Mouse (Mus musculus): ENCODE data around the gene Gm11596. TPM values are rescaled to one million over a fixed set of nuclear protein-coding genes. Genes with fewer than 3 reads are reported as not detected.
A peak's percentile ranks its signal among the peaks of the same experiment; 100 is the strongest.
"Not testable (repeated sequence)": the region's sequence is repeated elsewhere in the genome, so short reads cannot be mapped to it uniquely, and the experiment has no call there.

Gene Gm11596
- not detected in 2 replicates for polyA plus RNA-seq (2014; fragmentation: Nextera tagmentation; extraction: Ambion mirVana)

GRCm38 (mm10) chr11:99793367-99793766, at the start of gene Gm11596:
Gm11596 (minus strand) TSS chr11:99793467.
- H3K9me3 ChIP-seq (replicated peaks; ENCODE audit: control insufficient read depth, low read length): no peaks in the 10 kb centered on the region
- H3K36me3 ChIP-seq (ENCODE audit: control insufficient read depth, insufficient read depth, low read length): no peaks in the 10 kb centered on the region
- no peaks in the 10 kb centered on the region for H3K4me1 ChIP-seq (ENCODE audit: control insufficient read depth, insufficient read depth, low read length)
- no peak within 1 kb of the TSS for H3K4me2 ChIP-seq (ENCODE audit: low read length)
- H3K27me3 ChIP-seq (replicated peaks; ENCODE audit: control insufficient read depth, insufficient read depth, low read length): no peaks in the 10 kb centered on the region
- H3K27ac ChIP-seq (ENCODE audit: low read depth, low read length): no peak within 1 kb of the TSS
- 89% methylated on average over 2 of the region's 2 CpGs for WGBS
- H3K4me3 ChIP-seq (ENCODE audit: low read depth, low read length): no peak within 1 kb of the TSS
- ATAC-seq (no peak), DNase-seq (ENCODE audit: low spot score) (no peak)
- no peak within 1 kb of the TSS for H3K9ac ChIP-seq (ENCODE audit: low read length)

DNA sequence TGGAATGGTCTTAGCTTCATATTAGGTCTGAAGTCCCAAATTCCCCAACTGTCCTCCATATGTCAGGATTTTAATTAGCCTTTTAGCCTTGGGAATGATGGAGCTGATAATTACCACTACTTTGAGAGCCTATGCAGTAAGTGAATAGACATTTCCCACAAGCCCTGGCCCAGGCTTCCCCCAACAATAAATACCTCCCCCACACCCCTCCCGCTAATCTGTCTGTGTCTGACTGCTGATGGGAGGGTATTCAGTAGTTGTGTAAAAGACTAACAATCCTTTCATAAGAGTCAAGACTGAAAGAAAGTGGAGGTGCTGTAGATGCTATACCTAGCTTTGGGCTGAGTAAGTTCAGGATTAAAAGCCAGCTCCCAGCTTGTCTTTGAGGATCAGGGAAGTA, 48.9 kb upstream of the Gm11596 start:
- Histone ChIP-seq H3K9me3 (replicated peaks; ENCODE audit: control insufficient read depth, low read length) (no peaks in the 10 kb centered on the region), H3K36me3 (ENCODE audit: control insufficient read depth, insufficient read depth, low read length) (no peaks in the 10 kb centered on the region), H3K27me3 (replicated peaks; ENCODE audit: control insufficient read depth, insufficient read depth, low read length) (no peaks in the 10 kb centered on the region), H3K4me2 (ENCODE audit: low read length) (no peak overlapping the region), H3K4me3 (ENCODE audit: low read depth, low read length) (no peak overlapping the region), H3K9ac (ENCODE audit: low read length) (no peak overlapping the region), H3K27ac (ENCODE audit: low read depth, low read length) (no peak overlapping the region), H3K4me1 (ENCODE audit: control insufficient read depth, insufficient read depth, low read length) (no peaks in the 10 kb centered on the region)
- WGBS: 12% methylated on average over 1 of the region's 1 CpGs
- DNase-seq (ENCODE audit: low spot score) (peak; percentile 1), ATAC-seq (no peak)

DNA sequence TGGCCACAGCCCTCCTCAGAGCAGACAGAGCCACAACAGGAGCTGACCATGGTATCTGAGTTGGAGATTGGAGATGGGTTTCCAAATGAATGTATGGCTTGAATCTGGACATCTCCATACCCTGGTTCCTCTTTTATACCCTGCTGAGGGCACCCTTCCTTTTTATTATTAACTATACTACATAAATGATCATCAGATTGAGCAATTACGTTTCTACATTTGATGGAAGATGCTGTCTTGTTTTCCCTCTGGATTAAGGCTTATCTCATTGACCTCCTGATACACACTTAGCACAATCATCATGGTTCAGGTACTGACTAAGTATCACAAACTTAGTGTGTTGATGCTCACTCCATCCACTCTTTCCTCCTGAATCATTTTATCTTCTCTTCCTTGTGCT, 44.7 kb upstream of the Gm11596 start, which contains the start of gene 2300003K06Rik:
Gene 2300003K06Rik (minus strand): TSS at position 101 of the 400 bp plus-strand sequence.
- 75% methylated on average over 1 of the region's 1 CpGs for WGBS
- ATAC-seq: no peak
- H3K36me3 ChIP-seq (ENCODE audit: control insufficient read depth, insufficient read depth, low read length): no peaks in the 10 kb centered on the region
- no peak within 1 kb of the TSS for H3K9ac ChIP-seq (ENCODE audit: low read length)
- H3K4me1 ChIP-seq (ENCODE audit: control insufficient read depth, insufficient read depth, low read length): no peaks in the 10 kb centered on the region
- no peak for DNase-seq (ENCODE audit: low spot score)
- no peaks in the 10 kb centered on the region for H3K27me3 ChIP-seq (replicated peaks; ENCODE audit: control insufficient read depth, insufficient read depth, low read length)
- no peak within 1 kb of the TSS for H3K4me3 ChIP-seq (ENCODE audit: low read depth, low read length)
- H3K9me3 ChIP-seq (replicated peaks; ENCODE audit: control insufficient read depth, low read length): no peaks in the 10 kb centered on the region
- no peak within 1 kb of the TSS for H3K27ac ChIP-seq (ENCODE audit: low read depth, low read length)
- no peak within 1 kb of the TSS for H3K4me2 ChIP-seq (ENCODE audit: low read length)

GRCm38 (mm10) chr11:99815566-99815965, 22.3 kb upstream of the Gm11596 start, which contains the start of gene Gm11564:
Gm11564 (minus strand) TSS chr11:99815666.
- not testable (repeated sequence) for H3K4me1 ChIP-seq (ENCODE audit: control insufficient read depth, insufficient read depth, low read length); H3K4me3 ChIP-seq (ENCODE audit: low read depth, low read length); H3K36me3 ChIP-seq (ENCODE audit: control insufficient read depth, insufficient read depth, low read length); H3K9me3 ChIP-seq (replicated peaks; ENCODE audit: control insufficient read depth, low read length); DNase-seq (ENCODE audit: low spot score); ATAC-seq; H3K9ac ChIP-seq (ENCODE audit: low read length); H3K4me2 ChIP-seq (ENCODE audit: low read length); H3K27ac ChIP-seq (ENCODE audit: low read depth, low read length); H3K27me3 ChIP-seq (replicated peaks; ENCODE audit: control insufficient read depth, insufficient read depth, low read length)
- 84% methylated on average over 2 of the region's 2 CpGs for WGBS

DNA sequence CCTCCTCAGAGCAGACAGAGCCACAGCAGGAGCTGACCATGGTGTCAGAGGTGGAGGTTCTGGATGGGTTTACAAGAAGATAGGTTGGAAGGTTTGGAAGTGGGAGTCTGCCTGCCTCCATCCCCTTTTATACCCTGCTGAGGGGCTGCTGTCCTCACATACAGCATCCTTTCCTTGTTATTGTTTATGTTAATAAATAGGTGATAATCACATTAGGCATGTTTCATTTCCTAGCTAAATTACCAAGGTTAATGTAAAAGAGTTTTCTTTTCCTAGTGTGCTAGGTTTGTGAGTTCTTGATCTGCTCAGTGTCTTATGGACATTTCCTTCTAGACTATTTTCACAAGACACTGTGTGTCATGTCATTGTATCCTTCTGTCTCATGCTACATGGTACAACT, 16.5 kb upstream of the Gm11596 start, which contains the start of gene Krtap4-13:
Gene Krtap4-13 (minus strand): TSS at position 101 of the 400 bp plus-strand sequence.
- not testable (repeated sequence) for H3K4me2 ChIP-seq (ENCODE audit: low read length); H3K4me3 ChIP-seq (ENCODE audit: low read depth, low read length); H3K27me3 ChIP-seq (replicated peaks; ENCODE audit: control insufficient read depth, insufficient read depth, low read length); H3K9me3 ChIP-seq (replicated peaks; ENCODE audit: control insufficient read depth, low read length); DNase-seq (ENCODE audit: low spot score); H3K36me3 ChIP-seq (ENCODE audit: control insufficient read depth, insufficient read depth, low read length); H3K4me1 ChIP-seq (ENCODE audit: control insufficient read depth, insufficient read depth, low read length); ATAC-seq; H3K27ac ChIP-seq (ENCODE audit: low read depth, low read length); H3K9ac ChIP-seq (ENCODE audit: low read length)

DNA sequence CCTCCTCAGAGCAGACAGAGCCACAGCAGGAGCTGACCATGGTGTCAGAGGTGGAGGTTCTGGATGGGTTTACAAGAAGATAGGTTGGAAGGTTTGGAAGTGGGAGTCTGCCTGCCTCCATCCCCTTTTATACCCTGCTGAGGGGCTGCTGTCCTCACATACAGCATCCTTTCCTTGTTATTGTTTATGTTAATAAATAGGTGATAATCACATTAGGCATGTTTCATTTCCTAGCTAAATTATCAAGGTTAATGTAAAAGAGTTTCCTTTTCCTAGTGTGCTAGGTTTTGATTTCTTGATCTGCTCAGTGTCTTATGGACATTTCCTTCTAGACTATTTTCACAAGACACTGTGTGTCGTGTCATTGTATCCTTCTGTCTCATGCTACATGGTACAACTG, 11.1 kb upstream of the Gm11596 start, which contains the start of gene Gm11554:
Gene Gm11554 (minus strand): TSS at position 101 of the 400 bp plus-strand sequence.
- not testable (repeated sequence) for H3K9ac ChIP-seq (ENCODE audit: low read length); H3K4me3 ChIP-seq (ENCODE audit: low read depth, low read length); H3K4me1 ChIP-seq (ENCODE audit: control insufficient read depth, insufficient read depth, low read length); ATAC-seq; DNase-seq (ENCODE audit: low spot score); H3K4me2 ChIP-seq (ENCODE audit: low read length); H3K27ac ChIP-seq (ENCODE audit: low read depth, low read length); H3K27me3 ChIP-seq (replicated peaks; ENCODE audit: control insufficient read depth, insufficient read depth, low read length); H3K9me3 ChIP-seq (replicated peaks; ENCODE audit: control insufficient read depth, low read length); H3K36me3 ChIP-seq (ENCODE audit: control insufficient read depth, insufficient read depth, low read length)
- no CpG with 5 or more reads among the region's 1 CpGs for WGBS

- ATAC-seq; DNase-seq (ENCODE audit: low spot score); H3K27ac ChIP-seq (ENCODE audit: low read depth, low read length); H3K9ac ChIP-seq (ENCODE audit: low read length); H3K27me3 ChIP-seq (replicated peaks; ENCODE audit: control insufficient read depth, insufficient read depth, low read length); H3K4me3 ChIP-seq (ENCODE audit: low read depth, low read length); H3K4me1 ChIP-seq (ENCODE audit: control insufficient read depth, insufficient read depth, low read length); H3K36me3 ChIP-seq (ENCODE audit: control insufficient read depth, insufficient read depth, low read length); H3K9me3 ChIP-seq (replicated peaks; ENCODE audit: control insufficient read depth, low read length); H3K4me2 ChIP-seq (ENCODE audit: low read length): not testable (repeated sequence)
- no CpG with 5 or more reads among the region's 1 CpGs for WGBS
Observed at GRCm38 (mm10) chr11:99798832-99799231, 5.6 kb upstream of the Gm11596 start, which contains the start of gene Gm11569. Gm11569 (minus strand) TSS chr11:99798932.

GRCm38 (mm10) chr11:99784900-99785299, 8.4 kb downstream of the Gm11596 start, which contains the start of gene Krtap4-9:
Krtap4-9 (plus strand) TSS chr11:99785200.
- H3K9ac ChIP-seq (ENCODE audit: low read length); H3K9me3 ChIP-seq (replicated peaks; ENCODE audit: control insufficient read depth, low read length); ATAC-seq; H3K4me2 ChIP-seq (ENCODE audit: low read length); H3K27ac ChIP-seq (ENCODE audit: low read depth, low read length); H3K4me3 ChIP-seq (ENCODE audit: low read depth, low read length); DNase-seq (ENCODE audit: low spot score); H3K36me3 ChIP-seq (ENCODE audit: control insufficient read depth, insufficient read depth, low read length); H3K27me3 ChIP-seq (replicated peaks; ENCODE audit: control insufficient read depth, insufficient read depth, low read length); H3K4me1 ChIP-seq (ENCODE audit: control insufficient read depth, insufficient read depth, low read length): not testable (repeated sequence)

- no peak within 1 kb of the TSS for H3K4me3 ChIP-seq (ENCODE audit: low read depth, low read length)
- no peaks in the 10 kb centered on the region for H3K36me3 ChIP-seq (ENCODE audit: control insufficient read depth, insufficient read depth, low read length)
- ATAC-seq: no peak
- no peak for DNase-seq (ENCODE audit: low spot score)
- no peak within 1 kb of the TSS for H3K4me2 ChIP-seq (ENCODE audit: low read length)
- H3K27ac ChIP-seq (ENCODE audit: low read depth, low read length): no peak within 1 kb of the TSS
- no peaks in the 10 kb centered on the region for H3K9me3 ChIP-seq (replicated peaks; ENCODE audit: control insufficient read depth, low read length)
- H3K4me1 ChIP-seq (ENCODE audit: control insufficient read depth, insufficient read depth, low read length): no peaks in the 10 kb centered on the region
- H3K9ac ChIP-seq (ENCODE audit: low read length): no peak within 1 kb of the TSS
- whole genome bisulfite sequencing: 94% methylated on average over 2 of the region's 2 CpGs
- H3K27me3 ChIP-seq (replicated peaks; ENCODE audit: control insufficient read depth, insufficient read depth, low read length): no peaks in the 10 kb centered on the region
Observed at GRCm38 (mm10) chr11:99780604-99781003, 12.7 kb downstream of the Gm11596 start, which contains the start of gene Krtap4-8. Krtap4-8 (minus strand) TSS chr11:99780704.

Data from forebrain, embryonic 14.5 days (tissue).